Comparison of ENCODE assay signal across 7 mouse cellular contexts in genomic region chr17:24887291-24888080, GRCm38 (mm10). TPM values are rescaled to one million over a fixed set of nuclear protein-coding genes. Genes with fewer than 3 reads are reported as not detected.
DNase-seq lines count a peak whose midpoint lies in the region; ATAC-seq and TF ChIP-seq lines count a peak whose summit lies in the region.

No protein-coding gene starts in this region.

- no peak for ATAC-seq in megakaryocyte, adult 5-6 weeks (ENCODE audit: poor library complexity, severe bottlenecking)
- ATAC-seq in midbrain, embryonic 12.5 days (ENCODE audit: low FRiP score, low read depth) = no peak

- no peak for TF ChIP-seq CTCF in cortical plate, adult 2 months (IDR thresholded peaks at IDR 0.05; ENCODE audit: extremely low read depth, insufficient read depth, low read length)

- no peak for DNase-seq in hindbrain, embryonic 10.5 days (ENCODE audit: low spot score)
- no peak for DNase-seq in adrenal gland, postnatal 4 days (ENCODE audit: low spot score in 2 of 2)
- DNase-seq in B cell, adult 2 months = no peak

- H3K36me3 ChIP-seq in megakaryocyte, embryonic 14.5 days (replicated peaks; ENCODE audit: low read length) = peaks cover 69% of the 10 kb centered on the region
- H3K36me3 ChIP-seq in hindbrain, embryonic 10.5 days = peaks cover 66% of the 10 kb centered on the region
- peaks cover 52% of the 10 kb centered on the region for H3K36me3 ChIP-seq in midbrain, embryonic 12.5 days

- peak overlapping the region; percentile 26; the same call in 1 of the 2 replicates for H3K27ac ChIP-seq in cortical plate, adult 2 months (ENCODE audit: insufficient read depth, low read length)
- H3K27ac ChIP-seq in hindbrain, embryonic 10.5 days = peak overlapping the region; percentile 91
- H3K27ac ChIP-seq in midbrain, embryonic 12.5 days (replicated peaks) = peak overlapping the region; percentile 69; the same call in 1 of the 2 replicates

- H3K9me3 ChIP-seq in megakaryocyte, embryonic 14.5 days = no peaks in the 10 kb centered on the region
- no peaks in the 10 kb centered on the region for H3K9me3 ChIP-seq in hindbrain, embryonic 10.5 days
- no peaks in the 10 kb centered on the region for H3K9me3 ChIP-seq in midbrain, embryonic 12.5 days

- WGBS in hindbrain, embryonic 10.5 days = 68% methylated on average over 18 of the region's 18 CpGs
- 69% methylated on average over 18 of the region's 18 CpGs for WGBS in midbrain, embryonic 12.5 days

- H3K4me2 ChIP-seq in midbrain, embryonic 12.5 days (replicated peaks) = peak overlapping the region; percentile 95

- peaks cover 62% of the 10 kb centered on the region for H3K4me1 ChIP-seq in megakaryocyte, embryonic 14.5 days
- H3K4me1 ChIP-seq in cortical plate, adult 2 months (ENCODE audit: control insufficient read depth, insufficient read depth, low read length) = peaks cover 5% of the 10 kb centered on the region; the same call in 1 of the 2 replicates
- peaks cover 32% of the 10 kb centered on the region for H3K4me1 ChIP-seq in hindbrain, embryonic 10.5 days (replicated peaks)
- H3K4me1 ChIP-seq in midbrain, embryonic 12.5 days = peaks cover 29% of the 10 kb centered on the region

- peak overlapping the region; percentile 78 for H3K9ac ChIP-seq in midbrain, embryonic 12.5 days (replicated peaks)

- no peak for TF ChIP-seq POLR2A in cortical plate, adult 2 months (IDR thresholded peaks at IDR 0.05; ENCODE audit: extremely low read depth, insufficient read depth, low read length)

- H3K4me3 ChIP-seq in megakaryocyte, embryonic 14.5 days (replicated peaks) = peak overlapping the region; percentile 99
- peak overlapping the region; percentile 95 for H3K4me3 ChIP-seq in cortical plate, adult 2 months (ENCODE audit: insufficient read depth, low read length)
- peak overlapping the region; percentile 93 for H3K4me3 ChIP-seq in hindbrain, embryonic 10.5 days
- H3K4me3 ChIP-seq in midbrain, embryonic 12.5 days = peak overlapping the region; percentile 89

- no peaks in the 10 kb centered on the region for H3K27me3 ChIP-seq in megakaryocyte, embryonic 14.5 days (replicated peaks)
- H3K27me3 ChIP-seq in hindbrain, embryonic 10.5 days (ENCODE audit: insufficient read depth, poor library complexity, severe bottlenecking) = no peaks in the 10 kb centered on the region
- H3K27me3 ChIP-seq in midbrain, embryonic 12.5 days = no peaks in the 10 kb centered on the region

RNA-seq across cellular contexts. Expression of gene Spsb3, which starts 1.0 kb away (rescaled TPM):
- polyA plus RNA-seq in megakaryocyte, embryonic 14.5 days (2012; ENCODE audit: insufficient read depth, low replicate concordance) = 18.7 and 57.4 TPM in 2 replicates
- 17.1 and 19.8 TPM in 2 replicates for total RNA-seq in megakaryocyte, adult 5-6 weeks (2015)
- total RNA-seq in megakaryocyte, adult 5-6 weeks (2017) = 11.1 and 11.9 TPM in 2 replicates
- 91.9 and 92.7 TPM in 2 replicates for polyA plus RNA-seq in cortical plate, adult 2 months (2012; rRNA removed)
- 48.9 and 53.4 TPM in 2 replicates for polyA plus RNA-seq in hindbrain, embryonic 10.5 days (2016; fragmentation: Nextera tagmentation; extraction: Ambion mirVana)
- 52.8 and 52.9 TPM in 2 replicates for polyA plus RNA-seq in midbrain, embryonic 12.5 days (2016; fragmentation: Nextera tagmentation; extraction: Ambion mirVana)
- total RNA-seq in adrenal gland, postnatal 4 days (2021) = 10 to 100 TPM; 35.5 to 37.8 TPM

RNA-seq across cellular contexts. Expression of gene Nubp2, which starts 1.3 kb away (rescaled TPM):
- 58.9 and 67.0 TPM in 2 replicates for polyA plus RNA-seq in megakaryocyte, embryonic 14.5 days (2012; ENCODE audit: insufficient read depth, low replicate concordance)
- 74.4 and 76.3 TPM in 2 replicates for total RNA-seq in megakaryocyte, adult 5-6 weeks (2015)
- total RNA-seq in megakaryocyte, adult 5-6 weeks (2017) = 39.8 and 43.2 TPM in 2 replicates
- 24.6 and 27.3 TPM in 2 replicates for polyA plus RNA-seq in cortical plate, adult 2 months (2012; rRNA removed)
- 90.0 and 95.5 TPM in 2 replicates for polyA plus RNA-seq in hindbrain, embryonic 10.5 days (2016; fragmentation: Nextera tagmentation; extraction: Ambion mirVana)
- 64.0 and 70.3 TPM in 2 replicates for polyA plus RNA-seq in midbrain, embryonic 12.5 days (2016; fragmentation: Nextera tagmentation; extraction: Ambion mirVana)
- total RNA-seq in adrenal gland, postnatal 4 days (2021) = 10 to 100 TPM; 51.9 to 55.3 TPM

RNA-seq across cellular contexts. Expression of gene Eme2, which starts 7.4 kb away (rescaled TPM):
- 5.8 and 10.0 TPM in 2 replicates for polyA plus RNA-seq in megakaryocyte, embryonic 14.5 days (2012; ENCODE audit: insufficient read depth, low replicate concordance)
- total RNA-seq in megakaryocyte, adult 5-6 weeks (2015) = 2.2 and 5.8 TPM in 2 replicates
- total RNA-seq in megakaryocyte, adult 5-6 weeks (2017) = 13.5 and 17.4 TPM in 2 replicates
- 62.4 and 65.0 TPM in 2 replicates for polyA plus RNA-seq in cortical plate, adult 2 months (2012; rRNA removed)
- 30.8 and 36.3 TPM in 2 replicates for polyA plus RNA-seq in hindbrain, embryonic 10.5 days (2016; fragmentation: Nextera tagmentation; extraction: Ambion mirVana)
- 42.6 and 43.6 TPM in 2 replicates for polyA plus RNA-seq in midbrain, embryonic 12.5 days (2016; fragmentation: Nextera tagmentation; extraction: Ambion mirVana)
- total RNA-seq in adrenal gland, postnatal 4 days (2021) = 10 to 100 TPM; 63.5 to 66.9 TPM

RNA-seq across cellular contexts. Expression of gene Mrps34, which starts 7.4 kb away (rescaled TPM):
- 75.3 and 168 TPM in 2 replicates for polyA plus RNA-seq in megakaryocyte, embryonic 14.5 days (2012; ENCODE audit: insufficient read depth, low replicate concordance)
- 30.0 and 30.1 TPM in 2 replicates for total RNA-seq in megakaryocyte, adult 5-6 weeks (2015)
- 12.9 and 18.9 TPM in 2 replicates for total RNA-seq in megakaryocyte, adult 5-6 weeks (2017)
- 115 and 117 TPM in 2 replicates for polyA plus RNA-seq in cortical plate, adult 2 months (2012; rRNA removed)
- 96.7 and 102 TPM in 2 replicates for polyA plus RNA-seq in hindbrain, embryonic 10.5 days (2016; fragmentation: Nextera tagmentation; extraction: Ambion mirVana)
- 88.0 and 89.8 TPM in 2 replicates for polyA plus RNA-seq in midbrain, embryonic 12.5 days (2016; fragmentation: Nextera tagmentation; extraction: Ambion mirVana)
- total RNA-seq in adrenal gland, postnatal 4 days (2021) = 100 to 1,000 TPM; 135 to 137 TPM

RNA-seq across cellular contexts. Expression of gene Nme3, which starts 8.8 kb away (rescaled TPM):
- 18.4 TPM in 1 of 2 replicates, not detected in the other for polyA plus RNA-seq in megakaryocyte, embryonic 14.5 days (2012; ENCODE audit: insufficient read depth, low replicate concordance)
- total RNA-seq in megakaryocyte, adult 5-6 weeks (2015) = 27.2 and 28.2 TPM in 2 replicates
- 40.9 and 45.5 TPM in 2 replicates for total RNA-seq in megakaryocyte, adult 5-6 weeks (2017)
- polyA plus RNA-seq in cortical plate, adult 2 months (2012; rRNA removed) = 94.5 and 94.7 TPM in 2 replicates
- 44.7 and 46.5 TPM in 2 replicates for polyA plus RNA-seq in hindbrain, embryonic 10.5 days (2016; fragmentation: Nextera tagmentation; extraction: Ambion mirVana)
- polyA plus RNA-seq in midbrain, embryonic 12.5 days (2016; fragmentation: Nextera tagmentation; extraction: Ambion mirVana) = 43.2 and 54.2 TPM in 2 replicates
- 10 to 100 TPM; 73.7 to 76.7 TPM for total RNA-seq in adrenal gland, postnatal 4 days (2021)

Comparison
In these comparisons a context has a peak if more than half of its experiments do, and no peak if none do; other contexts are left out.
1. H3K27ac ChIP-seq: peak in every context shown above with its lines; median percentile 91 in hindbrain, embryonic 10.5 days; 69 in midbrain, embryonic 12.5 days; 26 in cortical plate, adult 2 months.